Mouse (Mus musculus): ENCODE results near the gene Rhov.

Rhov gene

DNA sequence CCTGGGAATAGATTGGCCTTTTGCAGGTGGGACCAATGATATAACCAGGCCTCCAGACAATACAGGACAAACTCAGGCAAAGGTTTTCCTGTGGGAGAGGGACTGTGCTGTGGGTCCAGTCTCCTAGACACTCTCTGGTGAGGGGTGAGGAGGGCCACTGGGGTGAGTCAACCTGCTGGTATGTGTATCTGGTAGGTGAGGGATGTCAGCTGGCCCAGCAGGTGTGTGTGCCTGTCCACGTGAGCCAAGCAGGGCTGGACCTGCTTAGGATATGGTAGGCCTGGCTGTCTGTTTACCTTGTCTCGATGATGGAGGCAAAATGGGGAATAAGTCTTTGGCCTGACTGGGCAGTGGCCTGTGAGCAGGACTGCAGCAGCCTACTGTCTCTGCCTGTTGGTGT is 32.4 kb downstream of the Rhov start:
- CTCF ChIA-PET = no interaction called here

DNA sequence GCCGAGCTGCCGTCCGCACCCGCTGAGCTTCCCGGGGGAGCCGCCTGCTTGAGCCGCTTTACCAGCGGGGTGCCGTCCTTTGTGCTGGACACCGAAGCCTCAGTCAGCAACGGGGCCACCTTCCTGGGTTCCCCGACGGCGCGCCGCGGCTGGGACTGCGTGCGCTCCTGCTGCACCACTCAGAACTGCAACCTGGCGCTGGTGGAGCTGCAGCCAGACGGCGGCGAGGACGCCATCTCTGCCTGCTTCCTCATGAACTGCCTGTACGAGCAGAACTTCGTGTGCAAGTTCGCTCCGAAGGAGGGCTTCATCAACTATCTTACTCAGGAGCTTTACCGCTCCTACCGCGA is 33.2 kb downstream of the Rhov start:
- CTCF ChIA-PET = no interaction called here

DNA sequence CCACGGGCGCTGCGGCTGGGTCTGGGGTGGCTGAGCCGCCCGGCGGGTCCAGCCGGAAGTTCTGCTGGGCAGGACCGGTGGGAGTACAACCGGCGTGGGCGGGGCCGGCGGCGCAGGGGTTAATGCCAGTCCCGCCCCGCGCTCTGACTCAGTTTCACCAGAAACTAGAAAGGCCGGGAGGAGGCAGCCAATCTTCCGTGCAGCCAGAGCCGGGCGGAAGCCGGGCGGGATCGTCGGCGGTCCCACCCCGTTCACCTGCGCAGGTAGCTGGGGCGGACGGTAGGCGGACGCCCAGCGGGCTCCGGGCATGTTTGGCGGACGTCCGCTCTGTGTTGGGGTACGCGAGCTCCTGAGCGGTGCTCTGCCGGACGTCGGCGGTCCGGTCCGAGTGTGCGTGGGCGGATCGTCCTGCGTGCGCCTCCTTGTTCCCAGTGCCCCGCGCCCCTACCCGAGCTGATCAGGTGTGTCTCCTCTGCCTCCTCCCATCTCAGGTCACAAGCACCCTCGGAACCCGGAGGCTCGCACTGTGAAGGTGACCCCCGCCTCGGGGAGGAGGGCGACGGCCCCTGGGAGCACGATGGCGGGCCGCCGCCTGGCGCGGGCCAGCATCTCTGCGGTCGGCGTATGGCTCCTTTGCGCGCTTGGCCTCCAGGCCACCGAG is 33.7 kb downstream of the Rhov start, which contains the start of gene Spint1:
Gene Spint1, plus strand, starts transcription at position 153 of the 661 bp plus-strand sequence.
- CTCF ChIA-PET = no interaction called here

DNA sequence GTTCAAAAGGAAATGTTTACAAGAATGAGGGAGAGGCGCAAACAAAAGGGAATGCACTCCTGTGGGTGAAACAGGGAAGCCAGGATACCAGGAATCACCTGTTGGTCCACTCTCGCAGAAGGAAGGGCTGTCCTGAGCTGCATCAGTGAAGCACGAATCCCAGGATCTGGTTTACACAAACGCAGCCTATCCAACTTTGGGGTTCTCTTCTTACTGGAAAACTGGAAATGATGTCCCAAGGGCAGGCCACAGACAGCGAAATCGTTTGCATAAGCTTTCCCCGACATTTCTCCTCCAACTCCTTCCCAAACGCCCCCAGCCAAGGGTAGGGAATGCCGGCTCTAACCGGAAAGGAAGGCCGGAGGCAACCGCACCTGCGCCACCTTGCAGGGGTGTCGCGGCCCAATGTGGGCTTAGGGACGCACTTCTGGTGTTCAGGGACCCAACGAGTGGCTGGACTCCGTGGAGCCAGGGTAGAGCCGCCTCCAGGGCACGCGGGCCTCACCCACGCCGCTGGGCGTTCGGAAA is 34.3 kb downstream of the Rhov start:
- CTCF ChIA-PET = no interaction called here

DNA sequence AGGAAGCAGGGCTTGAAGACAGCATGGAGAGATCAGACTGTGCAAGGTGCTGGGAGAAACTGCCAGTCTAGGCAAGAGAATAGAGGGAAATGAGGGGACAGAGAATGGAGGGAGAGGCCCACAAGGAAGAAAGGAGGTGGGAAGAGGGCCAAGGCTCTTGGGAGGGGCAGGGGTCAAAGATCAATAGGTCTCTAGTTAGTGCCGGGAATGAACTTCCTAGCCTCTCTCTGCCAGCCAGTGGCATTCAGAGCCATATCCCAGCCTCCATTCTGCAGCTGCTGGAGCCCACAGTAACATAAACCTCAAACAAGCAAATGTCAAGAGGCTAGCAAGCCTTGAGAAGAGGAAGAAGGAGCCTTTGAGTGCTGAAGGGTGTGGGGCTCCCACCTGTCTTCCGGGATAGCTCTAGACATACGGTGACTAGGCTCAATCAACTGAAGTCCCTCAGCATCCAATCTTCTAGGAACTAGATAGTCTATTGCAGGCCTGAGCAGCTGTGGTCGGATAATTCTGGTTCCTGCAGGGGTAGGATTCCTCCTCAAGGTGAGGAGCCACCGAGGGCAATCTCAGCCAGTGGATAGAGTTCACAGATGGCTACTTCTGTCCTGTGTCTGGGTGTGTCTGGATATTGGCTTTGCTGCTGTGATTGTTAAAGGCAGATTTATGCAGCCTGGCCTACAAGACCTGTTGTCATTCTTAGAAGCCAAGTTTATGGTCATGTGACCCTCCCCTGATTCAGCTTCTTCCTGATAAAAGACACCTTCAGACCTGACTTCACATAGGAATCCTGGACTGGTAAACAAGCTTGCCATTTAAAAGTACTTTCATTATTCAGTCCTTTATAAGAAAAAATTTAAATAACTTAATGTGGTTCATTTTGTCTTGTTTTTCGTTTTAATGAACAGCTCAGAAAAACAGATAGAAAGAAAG is 41.0 kb downstream of the Rhov start, which contains the start of gene Ppp1r14d:
Gene Ppp1r14d, minus strand, starts transcription at position 132 of the 930 bp plus-strand sequence.
- CTCF ChIA-PET = interaction anchor here (0.7 kb wide), 2 partner anchors 25 to 1011 kb away, joined by 4 to 21 read pairs; no protein-coding TSS in a partner anchor

Data from spleen, embryonic (tissue).